Mouse (Mus musculus) intestine, embryonic 15.5 days (tissue): ENCODE measurements around the gene Gabarap. TPM values are rescaled to one million over a fixed set of nuclear protein-coding genes. Genes with fewer than 3 reads are reported as not detected.
A peak's percentile ranks its signal among the peaks of the same experiment; 100 is the strongest.

Experiments used
- ATAC-seq: fragments of 200-750 bp; cut with Nextera tagmentation; 2 replicates; pipeline ENCODE4 v1.8.0; 2017; ENCODE audit warnings: moderate TSS enrichment, moderate library complexity
- H3K27ac ChIP-seq: fragments of 300-500 bp; sonication (generic); 2 replicates; pipeline ENCODE4 v1.5.1; 2015; ENCODE audit warnings: mild to moderate bottlenecking, inconsistent platforms
- H3K27me3 ChIP-seq: fragments of 300-500 bp; sonication (generic); replicated peaks from 2 replicates; pipeline ENCODE4 v1.6.1; 2015; ENCODE audit warnings: inconsistent platforms
- H3K36me3 ChIP-seq: fragments of 300-500 bp; sonication (generic); 2 replicates; pipeline ENCODE4 v1.6.1; 2015; ENCODE audit warnings: inconsistent platforms
- H3K4me1 ChIP-seq: fragments of 300-500 bp; sonication (generic); replicated peaks from 2 replicates; pipeline ENCODE4 v1.6.1; 2015; ENCODE audit warnings: inconsistent platforms
- H3K4me2 ChIP-seq: fragments of 300-500 bp; sonication (generic); replicated peaks from 2 replicates; pipeline ENCODE4 v1.6.1; 2015; ENCODE audit warnings: mild to moderate bottlenecking, inconsistent platforms
- H3K4me3 ChIP-seq: fragments of 300-500 bp; sonication (generic); replicated peaks from 2 replicates; pipeline ENCODE4 v1.5.1; 2015; ENCODE audit warnings: inconsistent platforms
- H3K9ac ChIP-seq: fragments of 300-500 bp; sonication (generic); 2 replicates; pipeline ENCODE4 v1.6.1; 2015; ENCODE audit warnings: inconsistent platforms
- H3K9me3 ChIP-seq: fragments of 300-500 bp; sonication (generic); 2 replicates; pipeline ENCODE4 v1.6.1; 2016; ENCODE audit warnings: inconsistent platforms
- WGBS: fragments of 180-500 bp; shearing (Covaris S2); methylation state at CpG from one replicate; pipeline ENCODE4 v1.1.7; 2015; 5-methylcytosine and 5-hydroxymethylcytosine counted together
- polyA plus RNA-seq: library from polyadenylated mRNA; unstranded; fragments of >200 nt; fragmentation: Nextera tagmentation; extraction: Ambion mirVana; gene quantifications from 2 replicates; pipeline ENCODE4 v1.2.1, GENCODE M21; 2015

Gene Gabarap
- polyA plus RNA-seq, 1 experiment from 2014 or later: 559 TPM

DNA sequence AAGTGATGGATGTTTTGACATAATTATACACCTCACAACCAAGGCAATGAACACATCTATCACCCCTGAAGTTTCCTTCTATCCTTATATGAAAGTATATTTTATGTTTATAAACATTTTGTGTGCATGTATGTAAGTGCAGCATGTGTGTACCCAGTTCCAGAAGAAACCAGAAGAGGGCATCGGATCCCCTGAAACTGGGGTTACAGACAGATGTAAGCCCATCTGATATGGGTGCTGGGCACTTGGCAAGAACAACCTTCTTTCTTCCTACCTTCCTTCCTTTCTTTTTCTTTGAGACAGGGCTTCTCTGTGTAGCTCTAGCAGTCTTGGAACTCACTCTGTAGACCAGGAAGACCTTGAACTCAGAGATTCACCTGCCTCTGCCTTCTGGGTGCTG, 34.7 kb upstream of the Gabarap start:
- no peak overlapping the region for H3K9ac ChIP-seq
- 67% methylated on average over 1 of the region's 1 CpGs for WGBS
- H3K27me3 ChIP-seq: no peaks in the 10 kb centered on the region
- ATAC-seq: no peak
- H3K27ac ChIP-seq: no peak overlapping the region
- H3K9me3 ChIP-seq: no peaks in the 10 kb centered on the region
- H3K4me3 ChIP-seq: no peak overlapping the region
- no peaks in the 10 kb centered on the region for H3K4me1 ChIP-seq
- H3K36me3 ChIP-seq: no peaks in the 10 kb centered on the region
- no peak overlapping the region for H3K4me2 ChIP-seq

- no peak overlapping the region for H3K9ac ChIP-seq
- no peak for ATAC-seq
- H3K4me1 ChIP-seq: 0 out of 2 replicates have a peak, but pooled peaks cover 3% of the 10 kb centered on the region
- H3K36me3 ChIP-seq: no peaks in the 10 kb centered on the region
- no peak overlapping the region for H3K4me3 ChIP-seq
- H3K9me3 ChIP-seq: no peaks in the 10 kb centered on the region
- 40% methylated on average over 5 of the region's 5 CpGs for WGBS
- peaks cover 16% of the 10 kb centered on the region for H3K27me3 ChIP-seq
- H3K27ac ChIP-seq: peak overlapping the region; percentile 89
- peak overlapping the region; percentile 38 for H3K4me2 ChIP-seq
Measured at GRCm38 (mm10) chr11:69960616-69961015, 30.3 kb upstream of the Gabarap start.

GRCm38 (mm10) chr11:69961841-69962240, 29.1 kb upstream of the Gabarap start:
- Histone ChIP-seq H3K9ac (peak overlapping the region; percentile 17; the same call in 1 of the 2 replicates), H3K36me3 (no peaks in the 10 kb centered on the region), H3K27ac (peak overlapping the region; percentile 89), H3K9me3 (no peaks in the 10 kb centered on the region), H3K4me3 (no peak overlapping the region), H3K27me3 (peaks cover 27% of the 10 kb centered on the region), H3K4me1 (peaks cover 3% of the 10 kb centered on the region; the same call in 1 of the 2 replicates), H3K4me2 (peak overlapping the region; percentile 34; the same call in 1 of the 2 replicates)
- peak; percentile 19; the same call in 1 of the 2 replicates for ATAC-seq
- 20% methylated on average over 5 of the region's 5 CpGs for WGBS

DNA sequence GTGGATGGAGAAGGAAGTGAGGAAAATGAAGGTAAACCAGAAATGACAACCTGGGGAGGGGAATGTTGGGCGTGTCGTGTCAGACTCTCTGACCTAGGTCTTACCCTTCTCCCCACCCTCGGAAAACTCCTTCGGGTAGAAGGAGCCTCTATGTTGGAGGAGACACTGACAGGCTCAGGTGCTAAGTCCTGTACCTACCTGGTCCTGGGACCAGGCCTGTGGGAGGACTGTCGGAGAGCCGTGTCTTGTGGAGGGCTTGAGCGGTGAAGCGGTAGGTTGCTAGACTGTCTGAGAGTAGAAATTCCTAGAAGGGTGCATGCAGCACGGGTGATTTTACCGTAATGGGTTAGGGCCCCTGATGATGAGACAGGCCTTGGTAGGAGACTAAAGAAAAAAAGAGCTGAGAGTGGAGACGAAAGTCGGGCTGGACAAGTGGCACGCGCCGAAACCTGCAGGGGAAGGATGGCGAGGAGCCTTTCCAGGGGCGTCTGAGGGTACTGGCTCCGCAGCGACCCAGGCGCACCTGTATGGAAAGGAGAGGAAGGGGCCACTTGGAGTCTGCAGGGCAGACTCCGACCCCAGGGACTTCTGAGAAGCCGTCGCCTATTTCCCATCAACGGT, 26.2 kb upstream of the Gabarap start, which contains the start of gene Cldn7:
Gene Cldn7, plus strand, starts transcription at position 130 of the 621 bp plus-strand sequence.
- Histone ChIP-seq H3K36me3 (no peaks in the 10 kb centered on the region), H3K27me3 (peaks cover 28% of the 10 kb centered on the region), H3K9ac (peak within 1 kb of the TSS; percentile 52), H3K4me3 (peak within 1 kb of the TSS; percentile 47), H3K27ac (peak within 1 kb of the TSS; percentile 89), H3K4me1 (peaks cover 3% of the 10 kb centered on the region; the same call in 1 of the 2 replicates), H3K9me3 (no peaks in the 10 kb centered on the region), H3K4me2 (peak within 1 kb of the TSS; percentile 55)
- WGBS: 8% methylated on average over 24 of the region's 24 CpGs
- no peak for ATAC-seq

DNA sequence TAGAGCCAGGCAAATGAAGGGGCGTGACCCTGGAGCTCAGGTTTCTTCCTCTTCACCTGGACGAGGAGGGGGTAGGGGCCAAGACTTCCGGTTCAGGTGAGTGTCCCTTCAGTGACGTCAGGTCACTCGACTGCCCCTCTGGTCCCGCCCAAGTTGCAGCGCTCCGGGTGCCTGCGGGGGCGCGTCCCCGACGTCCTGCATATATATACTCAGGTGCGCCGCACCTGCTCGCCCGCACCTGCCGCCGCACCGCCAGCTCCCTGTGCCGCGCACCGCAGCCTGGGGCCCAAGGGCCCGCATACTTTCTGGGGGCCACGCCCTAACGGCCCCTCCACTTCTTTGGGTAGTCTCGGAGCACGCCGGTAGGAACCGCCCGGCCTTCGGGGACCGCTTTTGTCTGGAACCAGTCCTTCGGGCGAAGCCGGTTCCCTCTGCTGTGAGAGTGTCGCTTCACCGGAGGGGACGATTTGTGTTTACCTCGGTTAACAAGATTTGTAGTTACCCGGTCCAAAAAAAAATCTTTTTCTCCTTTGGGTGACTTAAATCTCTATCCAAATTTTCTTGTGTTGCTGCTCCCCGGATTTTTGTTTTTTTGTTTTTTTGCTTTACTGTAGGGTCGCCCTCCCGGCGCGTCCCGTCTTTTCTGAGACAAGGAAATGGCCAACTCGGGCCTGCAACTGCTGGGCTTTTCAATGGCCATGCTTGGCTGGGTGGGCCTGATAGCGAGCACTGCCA, 25.5 kb upstream of the Gabarap start:
- Histone ChIP-seq H3K9ac (peak overlapping the region; percentile 59), H3K27me3 (peaks cover 28% of the 10 kb centered on the region), H3K4me2 (peak overlapping the region; percentile 62), H3K4me3 (peak overlapping the region; percentile 47), H3K4me1 (peaks cover 3% of the 10 kb centered on the region; the same call in 1 of the 2 replicates), H3K27ac (peak overlapping the region; percentile 89), H3K36me3 (0 out of 2 replicates have a peak, but pooled peaks cover 3% of the 10 kb centered on the region), H3K9me3 (no peaks in the 10 kb centered on the region)
- peak; percentile 71 for ATAC-seq
- 3% methylated on average over 49 of the region's 49 CpGs for WGBS

DNA sequence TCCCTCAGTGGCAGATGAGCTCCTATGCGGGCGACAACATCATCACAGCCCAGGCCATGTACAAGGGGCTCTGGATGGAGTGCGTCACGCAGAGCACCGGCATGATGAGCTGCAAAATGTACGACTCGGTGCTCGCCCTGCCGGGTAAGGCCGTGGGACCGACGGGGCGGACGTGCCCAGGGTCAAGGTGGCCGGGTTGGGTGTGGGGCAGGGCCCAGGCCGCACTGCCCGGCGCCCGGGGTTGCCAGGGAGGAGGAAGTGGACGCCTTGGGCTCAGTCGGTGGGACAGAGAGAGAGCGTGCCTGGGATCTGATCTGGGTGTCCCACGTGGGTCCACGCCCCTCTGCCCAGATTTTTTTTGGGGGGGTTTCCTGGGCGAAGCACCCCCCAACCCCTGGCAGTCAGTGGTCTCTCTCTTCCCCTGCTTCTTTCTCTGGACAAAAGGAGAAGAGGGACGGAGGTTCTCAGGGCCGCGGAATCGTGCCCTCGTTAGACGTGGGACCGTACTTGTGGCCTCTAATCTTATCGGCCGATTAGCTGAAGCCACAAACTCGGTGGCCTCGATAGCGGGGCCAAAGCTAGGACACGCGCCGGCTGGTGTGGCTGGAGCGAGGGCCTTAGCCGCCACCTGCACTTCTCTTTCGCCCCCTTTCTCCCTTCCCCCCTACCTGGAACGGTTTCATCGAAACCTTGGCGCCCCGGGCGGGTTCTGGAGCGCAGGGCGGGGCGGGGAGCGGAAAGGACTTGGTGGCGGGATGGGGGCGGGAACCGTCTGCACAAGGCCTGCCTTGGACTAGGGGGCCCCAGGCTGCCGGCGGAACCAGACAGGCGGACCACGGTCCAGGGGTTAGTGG, 24.7 kb upstream of the Gabarap start:
- Histone ChIP-seq H3K4me2 (peak overlapping the region; percentile 62), H3K36me3 (0 out of 2 replicates have a peak, but pooled peaks cover 4% of the 10 kb centered on the region), H3K27ac (peak overlapping the region; percentile 89), H3K4me1 (peaks cover 3% of the 10 kb centered on the region; the same call in 1 of the 2 replicates), H3K9me3 (no peaks in the 10 kb centered on the region), H3K27me3 (peaks cover 28% of the 10 kb centered on the region), H3K9ac (peak overlapping the region; percentile 59), H3K4me3 (peak overlapping the region; percentile 47)
- WGBS: 1% methylated on average over 59 of the region's 59 CpGs
- ATAC-seq: peak; percentile 72

DNA sequence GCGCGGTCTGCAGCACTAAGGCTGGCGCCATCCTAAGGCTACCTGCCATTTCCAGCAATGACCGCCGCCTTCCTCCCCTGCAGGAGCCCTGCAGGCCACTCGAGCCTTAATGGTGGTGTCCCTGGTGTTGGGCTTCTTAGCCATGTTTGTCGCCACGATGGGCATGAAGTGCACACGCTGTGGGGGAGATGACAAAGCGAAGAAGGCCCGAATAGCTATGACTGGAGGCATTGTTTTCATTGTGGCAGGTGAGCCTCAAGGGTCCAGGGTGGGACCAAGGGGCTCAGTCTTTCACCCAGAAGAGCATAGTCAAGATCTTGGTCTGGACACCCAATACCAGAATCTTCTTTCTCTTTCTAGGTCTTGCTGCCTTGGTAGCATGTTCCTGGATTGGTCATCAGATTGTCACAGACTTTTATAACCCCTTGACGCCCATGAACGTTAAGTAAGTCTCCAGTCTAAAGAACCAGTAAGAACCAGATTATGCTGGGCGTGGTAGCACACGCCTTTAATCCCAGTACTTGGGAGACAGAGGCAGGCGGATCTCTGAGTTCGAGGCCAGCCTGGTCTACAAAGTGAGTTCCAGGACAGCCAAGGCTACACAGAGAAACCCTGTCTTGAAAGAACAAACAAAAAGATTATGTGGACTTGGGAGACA, 24.0 kb upstream of the Gabarap start:
- Histone ChIP-seq H3K36me3 (0 out of 2 replicates have a peak, but pooled peaks cover 7% of the 10 kb centered on the region), H3K9ac (peak overlapping the region; percentile 59), H3K27ac (peak overlapping the region; percentile 89), H3K4me1 (peaks cover 3% of the 10 kb centered on the region; the same call in 1 of the 2 replicates), H3K4me2 (peak overlapping the region; percentile 62), H3K4me3 (peak overlapping the region; percentile 47), H3K27me3 (peaks cover 28% of the 10 kb centered on the region), H3K9me3 (no peaks in the 10 kb centered on the region)
- no peak for ATAC-seq
- 30% methylated on average over 17 of the region's 17 CpGs for WGBS

GRCm38 (mm10) chr11:69968793-69969192, 22.1 kb upstream of the Gabarap start:
- H3K9ac ChIP-seq: no peak overlapping the region; the same call in 1 of the 2 replicates
- H3K27me3 ChIP-seq: peaks cover 26% of the 10 kb centered on the region
- peak overlapping the region; percentile 81 for H3K27ac ChIP-seq
- H3K4me1 ChIP-seq: no peaks in the 10 kb centered on the region; the same call in 1 of the 2 replicates
- H3K36me3 ChIP-seq: peaks cover 16% of the 10 kb centered on the region
- peak overlapping the region; percentile 62 for H3K4me2 ChIP-seq
- no peaks in the 10 kb centered on the region for H3K9me3 ChIP-seq
- H3K4me3 ChIP-seq: no peak overlapping the region
- WGBS: 55% methylated on average over 4 of the region's 4 CpGs
- peak; percentile 52 for ATAC-seq

- H3K27ac ChIP-seq: peak overlapping the region; percentile 81
- no peak for ATAC-seq
- H3K9ac ChIP-seq: no peak overlapping the region
- no peak overlapping the region for H3K4me2 ChIP-seq
- H3K4me1 ChIP-seq: no peaks in the 10 kb centered on the region; the same call in 1 of the 2 replicates
- H3K27me3 ChIP-seq: peaks cover 14% of the 10 kb centered on the region
- H3K36me3 ChIP-seq: peaks cover 26% of the 10 kb centered on the region
- H3K4me3 ChIP-seq: no peak overlapping the region
- no peaks in the 10 kb centered on the region for H3K9me3 ChIP-seq
- 64% methylated on average over 6 of the region's 6 CpGs for WGBS
Measured at GRCm38 (mm10) chr11:69970222-69970621, 20.7 kb upstream of the Gabarap start.

- no peak overlapping the region for H3K4me2 ChIP-seq
- H3K4me1 ChIP-seq: no peaks in the 10 kb centered on the region; the same call in 1 of the 2 replicates
- H3K9me3 ChIP-seq: no peaks in the 10 kb centered on the region
- peak overlapping the region; percentile 81 for H3K27ac ChIP-seq
- H3K36me3 ChIP-seq: peaks cover 28% of the 10 kb centered on the region
- 62% methylated on average over 3 of the region's 3 CpGs for WGBS
- H3K4me3 ChIP-seq: no peak overlapping the region
- ATAC-seq: no peak
- H3K9ac ChIP-seq: no peak overlapping the region
- peaks cover 10% of the 10 kb centered on the region for H3K27me3 ChIP-seq
Measured at GRCm38 (mm10) chr11:69970775-69971174, 20.2 kb upstream of the Gabarap start.

DNA sequence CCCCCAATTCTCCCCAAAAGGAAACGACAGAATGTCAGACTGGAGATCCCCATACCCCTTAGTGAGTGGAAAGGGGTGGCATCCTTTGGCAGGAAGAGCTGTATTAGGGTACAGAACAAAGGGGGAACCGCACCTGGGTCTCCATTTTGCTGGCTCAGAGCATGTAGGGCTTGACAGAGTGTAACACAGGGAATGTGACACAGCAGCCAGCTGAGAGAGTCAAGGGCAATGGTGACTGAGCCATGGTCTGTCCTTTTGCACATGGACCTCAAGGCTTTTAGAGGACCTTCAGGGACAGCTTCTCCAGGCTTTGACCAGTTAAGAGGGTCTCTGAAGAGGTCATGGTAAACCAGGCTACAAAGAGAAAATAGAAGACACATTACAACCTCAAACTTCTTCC, 16.0 kb upstream of the Gabarap start:
- Histone ChIP-seq H3K4me2 (no peak overlapping the region), H3K27me3 (no peaks in the 10 kb centered on the region), H3K36me3 (peaks cover 39% of the 10 kb centered on the region), H3K9me3 (no peaks in the 10 kb centered on the region), H3K4me1 (no peaks in the 10 kb centered on the region), H3K27ac (no peak overlapping the region), H3K9ac (no peak overlapping the region), H3K4me3 (no peak overlapping the region)
- WGBS: 90% methylated on average over 2 of the region's 2 CpGs
- no peak for ATAC-seq
